Mouse (Mus musculus): ENCODE measurements at regions not wholly inside any gene's neighbourhood (a gene's known extent, or its start where the extent isn't known, plus 50 kb on each side); places are given as distances from the start of the nearest gene placed in this dataset.
A peak's percentile ranks its signal among the peaks of the same experiment; 100 is the strongest.

GRCm38 (mm10) chr3:37919450-37920156 lies 195.3 kb upstream of the Gm5148 start:
- DNase-seq (ENCODE audit: low read depth) = no peak

GRCm38 (mm10) chr3:37916786-37917479 lies 192.6 kb upstream of the Gm5148 start:
- DNase-seq (ENCODE audit: low read depth) = no peak

GRCm38 (mm10) chr3:37916281-37916680 lies 192.0 kb upstream of the Gm5148 start:
- no peak for DNase-seq (ENCODE audit: low read depth)

GRCm38 (mm10) chr3:37915673-37916072 lies 191.4 kb upstream of the Gm5148 start:
- no peak for DNase-seq (ENCODE audit: low read depth)

GRCm38 (mm10) chr3:37914136-37914535 lies 189.8 kb upstream of the Gm5148 start:
- no peak for DNase-seq (ENCODE audit: low read depth)

GRCm38 (mm10) chr3:37909821-37910220 lies 185.5 kb upstream of the Gm5148 start:
- DNase-seq (ENCODE audit: low read depth) = no peak

GRCm38 (mm10) chr3:37909008-37909407 lies 184.7 kb upstream of the Gm5148 start:
- no peak for DNase-seq (ENCODE audit: low read depth)

- no peak for DNase-seq (ENCODE audit: low read depth)
These were observed 184.2 kb upstream of the Gm5148 start for GRCm38 (mm10) chr3:37908456-37908855.

GRCm38 (mm10) chr3:37907432-37908088 lies 183.3 kb upstream of the Gm5148 start:
- DNase-seq (ENCODE audit: low read depth) = peak; percentile 9

- peak; percentile 16 for DNase-seq (ENCODE audit: low read depth)
These were observed 182.5 kb upstream of the Gm5148 start for GRCm38 (mm10) chr3:37906806-37907251.

- DNase-seq (ENCODE audit: low read depth) = no peak
These were observed 179.9 kb upstream of the Gm5148 start for GRCm38 (mm10) chr3:37904188-37904587.

GRCm38 (mm10) chr3:37903482-37903881 lies 179.2 kb upstream of the Gm5148 start:
- DNase-seq (ENCODE audit: low read depth) = peak; percentile 3

- no peak for DNase-seq (ENCODE audit: low read depth)
These were observed 178.7 kb upstream of the Gm5148 start for GRCm38 (mm10) chr3:37903021-37903420.

- DNase-seq (ENCODE audit: low read depth) = no peak
These were observed 173.1 kb upstream of the Gm5148 start for GRCm38 (mm10) chr3:37897392-37897791.

GRCm38 (mm10) chr3:37896821-37897311 lies 172.6 kb upstream of the Gm5148 start:
- no peak for DNase-seq (ENCODE audit: low read depth)

- no peak for DNase-seq (ENCODE audit: low read depth)
These were observed 170.3 kb upstream of the Gm5148 start for GRCm38 (mm10) chr3:37894599-37894998.

GRCm38 (mm10) chr3:37890202-37890601 lies 165.9 kb upstream of the Gm5148 start:
- no peak for DNase-seq (ENCODE audit: low read depth)

- DNase-seq (ENCODE audit: low read depth) = no peak
These were observed 164.2 kb upstream of the Gm5148 start for GRCm38 (mm10) chr3:37888455-37888854.

GRCm38 (mm10) chr3:37887711-37888110 lies 163.4 kb upstream of the Gm5148 start:
- DNase-seq (ENCODE audit: low read depth) = no peak

- DNase-seq (ENCODE audit: low read depth) = no peak
These were observed 162.6 kb upstream of the Gm5148 start for GRCm38 (mm10) chr3:37886705-37887454.

- no peak for DNase-seq (ENCODE audit: low read depth)
These were observed 161.5 kb upstream of the Gm5148 start for GRCm38 (mm10) chr3:37885776-37886175.

GRCm38 (mm10) chr3:37882417-37882816 lies 158.1 kb upstream of the Gm5148 start:
- no peak for DNase-seq (ENCODE audit: low read depth)

Data from gonadal fat pad, adult 2 months (tissue).